Mouse (Mus musculus) gastrocnemius, adult 2 months (tissue): ENCODE measurements around the gene Cplx3. TPM values are rescaled to one million over a fixed set of nuclear protein-coding genes. Genes with fewer than 3 reads are reported as not detected.

ENCODE experiments used
- DNase-seq: peaks from one replicate; pipeline ENCODE4 v3.0.0; 2022
- H3K27ac ChIP-seq: fragments of 200-600 bp; 2 replicates; pipeline ENCODE4 v1.8.1; 2022; ENCODE audit warnings: mild to moderate bottlenecking
- H3K4me3 ChIP-seq: fragments of 200-600 bp; 2 replicates; pipeline ENCODE4 v1.8.1; 2022; ENCODE audit warnings: mild to moderate bottlenecking, moderate library complexity
- CTCF ChIP-seq: fragments of 200-600 bp; IDR thresholded peaks from 2 replicates; pipeline ENCODE4 v1.8.1; 2022; ENCODE audit warnings: antibody characterized with exemption, mild to moderate bottlenecking, moderate library complexity
- intact Hi-C: fragments of 180-260 bp; cut with DNase I; formaldehyde crosslinking; loops from one replicate; pipeline ENCODE4 v1.15.1; 2025
- total RNA-seq, 2 experiments: library from RNA; stranded (reverse); gene quantifications; 2 replicates each; pipeline ENCODE4 v1.2.3; 2021

The Cplx3 gene
- total RNA-seq, 2 experiments from 2014 or later, result not detected

DNA sequence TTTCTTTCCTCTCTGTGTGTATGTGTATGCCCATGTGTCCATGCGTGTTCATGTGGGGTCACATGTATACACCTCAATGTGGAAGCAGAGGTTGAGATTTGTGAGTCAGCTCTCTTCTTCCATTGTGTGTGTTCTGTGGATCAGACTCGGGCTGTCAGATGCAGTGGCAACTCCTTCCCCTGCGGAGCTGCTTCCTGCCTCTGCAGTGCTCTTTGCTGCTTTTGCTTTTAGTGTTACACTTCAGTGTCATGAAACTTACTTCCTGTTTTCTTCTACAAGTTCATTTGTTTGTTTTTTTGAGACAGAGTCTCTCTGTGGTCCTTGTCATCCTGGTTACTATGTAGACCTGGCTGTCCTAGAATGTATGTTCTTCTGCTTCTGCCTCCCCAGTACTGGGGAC lies 21.1 kb downstream of the Cplx3 start:
- no peak for TF ChIP-seq CTCF
- Histone ChIP-seq H3K4me3 (no peak overlapping the region), H3K27ac (no peak overlapping the region)
- no peak for DNase-seq
- intact Hi-C loops, result no loop called here

DNA sequence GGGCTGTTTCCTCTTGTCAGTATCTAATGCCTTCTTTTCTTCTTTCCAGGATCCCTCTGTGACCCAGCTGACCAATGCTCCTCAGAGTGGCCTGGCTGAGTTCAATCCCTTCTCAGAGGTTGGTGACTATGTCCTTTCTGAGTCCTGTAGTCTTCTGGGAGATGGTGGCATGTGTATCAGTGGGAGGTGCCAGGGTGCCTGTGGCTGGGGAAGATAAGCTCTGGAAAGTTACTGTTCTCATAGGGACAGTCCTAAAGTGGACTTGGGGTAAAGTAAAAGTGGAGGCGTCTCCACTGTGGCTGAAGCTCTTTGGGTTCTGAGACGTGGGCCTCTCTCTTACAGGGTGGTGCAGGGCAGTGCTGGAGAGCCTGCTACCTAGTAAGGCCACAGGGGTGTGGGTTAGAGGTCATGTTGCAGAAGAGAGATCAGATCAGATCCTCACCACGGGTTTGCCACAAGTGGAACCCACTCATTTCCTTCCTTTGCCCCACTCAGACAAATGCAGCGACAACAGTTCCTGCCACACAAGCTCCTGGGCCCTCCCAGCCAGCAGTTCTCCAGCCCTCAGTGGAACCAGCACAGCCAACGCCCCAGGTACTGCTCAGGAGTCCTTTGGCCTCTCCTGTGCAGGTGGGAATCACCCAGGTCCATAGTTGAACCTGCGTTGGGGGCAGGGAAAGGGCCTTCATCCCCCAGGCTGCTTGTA lies 28.8 kb downstream of the Cplx3 start:
- intact Hi-C loops, result no loop called here
- H3K27ac ChIP-seq, result peak overlapping the region; percentile 46
- no peak overlapping the region for H3K4me3 ChIP-seq
- DNase-seq, result no peak
- no peak for TF ChIP-seq CTCF

DNA sequence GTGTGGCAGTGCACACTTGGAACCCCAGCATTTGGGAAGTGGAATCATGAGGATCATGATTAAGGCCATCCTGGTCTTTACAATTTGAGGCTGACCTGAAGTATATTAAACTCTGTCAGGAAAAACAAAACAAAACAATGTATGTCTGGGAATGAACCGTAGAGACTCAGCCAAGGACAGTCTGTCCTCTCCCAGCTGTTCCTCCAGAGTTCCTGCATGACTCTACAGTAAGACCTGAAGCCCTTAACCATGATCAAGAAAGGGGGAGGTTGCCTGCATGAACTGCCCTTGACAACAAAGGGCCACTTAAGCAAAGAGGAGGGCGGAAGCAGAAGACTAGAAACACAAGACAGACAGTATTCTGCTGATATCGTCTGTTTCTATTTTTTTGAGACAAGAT lies 30.5 kb downstream of the Cplx3 start:
- no peak for DNase-seq
- no peak for TF ChIP-seq CTCF
- intact Hi-C loops, result no loop called here

DNA sequence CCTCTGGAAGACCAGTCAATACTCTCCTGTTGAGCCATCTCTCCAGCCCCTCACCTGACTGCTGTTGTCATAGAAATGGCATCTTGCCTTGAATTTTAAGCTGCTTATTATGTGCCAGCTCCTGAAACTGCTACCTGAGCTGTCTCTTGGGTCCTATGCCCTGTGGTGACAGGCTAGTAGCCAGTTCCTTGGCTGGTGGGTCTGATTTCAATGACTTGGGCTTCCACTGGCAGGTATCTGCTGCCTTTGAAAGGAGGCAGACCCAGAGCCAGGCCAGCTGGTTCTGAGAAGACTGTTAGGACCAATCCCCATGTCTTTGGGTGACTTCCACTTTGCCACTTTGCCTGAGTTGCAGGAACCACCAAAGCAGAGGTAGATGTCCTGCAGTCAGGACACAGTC lies 31.7 kb downstream of the Cplx3 start:
- Histone ChIP-seq H3K4me3 (no peak overlapping the region), H3K27ac (peak overlapping the region; percentile 75)
- intact Hi-C loops, result no loop called here
- no peak for TF ChIP-seq CTCF
- DNase-seq, result peak; percentile 57

More for the DNA sequence above, 30.5 kb downstream of the Cplx3 start:
- peak overlapping the region; percentile 3 for H3K27ac ChIP-seq
- no peak overlapping the region for H3K4me3 ChIP-seq

DNA sequence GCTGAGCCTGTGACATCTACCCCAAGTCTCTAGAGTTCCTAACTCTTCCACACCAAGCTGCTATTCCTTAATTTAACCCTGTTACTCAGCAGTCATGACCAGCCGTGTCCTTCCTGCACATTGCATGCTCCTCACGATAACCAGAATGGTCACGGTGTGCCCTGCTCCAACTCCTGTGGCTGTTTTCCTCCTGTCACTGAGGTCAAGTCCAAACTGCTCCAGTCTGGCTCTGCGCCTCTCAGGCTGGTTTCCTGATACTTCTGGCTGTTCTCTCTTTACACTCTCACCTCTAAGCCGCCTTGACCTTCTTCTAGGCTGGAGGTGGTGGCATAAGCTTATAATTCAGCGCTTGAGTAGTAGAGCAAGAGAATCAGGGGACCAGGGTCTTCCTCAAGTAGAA lies 37.6 kb downstream of the Cplx3 start:
- TF ChIP-seq CTCF, result no peak
- intact Hi-C loops, result no loop called here
- Histone ChIP-seq H3K27ac (peak overlapping the region; percentile 85), H3K4me3 (peak overlapping the region; percentile 29; the same call in 1 of the 2 replicates)
- DNase-seq, result peak; percentile 82

DNA sequence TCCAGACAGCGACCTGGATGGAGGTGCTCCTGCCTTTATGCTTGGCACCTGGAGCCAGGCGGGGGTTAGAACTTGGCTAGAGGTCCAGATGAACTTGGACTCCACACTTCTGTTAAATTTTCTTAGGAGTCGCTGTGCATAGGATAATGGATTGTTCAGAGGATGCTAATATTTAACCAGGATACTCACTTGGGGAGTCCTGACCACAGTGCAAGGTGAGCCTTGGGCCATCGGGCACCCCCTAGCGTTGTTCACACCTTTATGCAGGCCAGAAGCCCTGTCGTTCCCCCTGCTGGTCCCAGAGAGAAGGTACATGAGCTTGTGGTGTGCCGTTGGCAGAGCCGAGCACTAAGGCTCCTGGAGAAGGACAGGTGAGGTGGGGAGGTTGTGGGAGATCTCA lies 39.2 kb downstream of the Cplx3 start:
- no peak for DNase-seq
- TF ChIP-seq CTCF, result peak; percentile 37
- Histone ChIP-seq H3K4me3 (no peak overlapping the region), H3K27ac (peak overlapping the region; percentile 85)
- intact Hi-C loops, result no loop called here

DNA sequence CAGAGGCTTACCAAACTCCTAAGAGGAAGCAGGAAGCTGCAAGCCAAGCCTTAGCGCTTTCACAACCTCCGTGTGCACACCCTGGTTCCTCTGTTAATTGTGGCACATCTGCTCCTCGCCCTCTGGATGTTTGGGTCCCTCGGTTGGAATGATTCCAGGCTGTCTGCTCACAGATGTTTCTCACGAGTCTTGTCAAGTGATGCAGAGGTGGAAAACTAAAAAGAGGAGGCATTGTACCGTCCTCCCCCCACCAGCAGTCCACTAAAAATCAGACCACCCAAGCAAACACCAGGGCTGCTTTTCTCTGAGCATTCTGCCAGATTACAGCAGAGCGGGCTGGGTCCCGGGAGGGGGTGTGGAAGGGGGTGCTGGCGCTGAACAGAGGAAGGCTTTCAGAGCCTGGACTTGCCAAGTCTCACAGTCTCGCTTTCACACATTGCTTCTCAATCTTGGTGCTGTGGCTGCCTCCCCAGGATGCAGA lies 40.3 kb downstream of the Cplx3 start:
- intact Hi-C loops, result no loop called here
- peak overlapping the region; percentile 38 for H3K4me3 ChIP-seq
- H3K27ac ChIP-seq, result peak overlapping the region; percentile 85
- peak; percentile 62 for DNase-seq
- TF ChIP-seq CTCF, result no peak

DNA sequence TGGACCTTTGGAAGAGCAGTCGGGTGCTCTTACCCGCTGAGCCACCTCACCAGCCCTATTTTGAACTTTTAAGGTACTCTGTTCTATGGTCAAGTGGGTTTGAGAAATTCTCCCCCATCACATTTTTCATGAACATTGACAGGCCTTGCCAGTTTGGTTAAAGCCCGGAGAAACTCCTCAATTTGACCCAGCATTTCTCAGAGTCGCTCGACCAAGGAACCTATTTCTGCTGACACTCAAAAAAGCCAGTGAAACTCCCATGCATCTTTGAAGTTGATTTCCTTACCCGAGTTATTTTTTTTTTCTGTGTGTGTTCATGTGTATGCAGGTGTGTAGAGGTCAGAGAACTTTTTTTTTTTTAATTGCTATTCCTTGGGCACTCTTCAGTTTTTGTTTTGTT lies 41.5 kb downstream of the Cplx3 start:
- intact Hi-C loops, result no loop called here
- no peak for TF ChIP-seq CTCF
- DNase-seq, result no peak

DNA sequence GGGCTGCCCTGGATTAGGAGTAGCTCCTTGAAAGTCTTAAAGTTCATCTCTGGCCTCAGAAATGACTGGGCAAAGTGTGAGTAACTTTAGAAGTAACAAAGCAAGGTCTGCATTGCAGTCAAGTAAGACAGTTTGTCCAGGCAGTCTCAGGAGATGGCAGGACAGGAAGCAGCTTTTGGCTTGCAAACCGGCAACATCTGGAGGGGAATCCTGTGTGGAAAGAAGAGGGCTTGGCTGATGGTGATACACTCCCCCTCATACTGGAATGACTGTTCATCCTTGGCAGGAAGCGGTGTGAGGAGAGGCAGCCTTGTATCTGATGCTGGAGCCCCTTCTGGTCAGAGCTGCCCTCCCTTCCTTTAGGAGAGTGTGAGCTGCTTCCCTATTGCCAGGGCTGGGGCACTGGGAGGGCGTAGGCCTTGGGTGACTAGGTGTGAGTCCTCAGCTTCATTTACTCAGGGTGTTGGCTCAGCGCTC lies 43.1 kb downstream of the Cplx3 start:
- no peak for TF ChIP-seq CTCF
- DNase-seq, result peak; percentile 67
- intact Hi-C loops, result loop anchor here (1.0 to 2.0 kb wide), 2 partner anchors 14 to 40 kb away; no protein-coding TSS in a partner anchor
- Histone ChIP-seq H3K4me3 (peak overlapping the region; percentile 85), H3K27ac (peak overlapping the region; percentile 97)

More for the DNA sequence above, 41.5 kb downstream of the Cplx3 start:
- no peak overlapping the region for H3K4me3 ChIP-seq
- peak overlapping the region; percentile 85 for H3K27ac ChIP-seq

DNA sequence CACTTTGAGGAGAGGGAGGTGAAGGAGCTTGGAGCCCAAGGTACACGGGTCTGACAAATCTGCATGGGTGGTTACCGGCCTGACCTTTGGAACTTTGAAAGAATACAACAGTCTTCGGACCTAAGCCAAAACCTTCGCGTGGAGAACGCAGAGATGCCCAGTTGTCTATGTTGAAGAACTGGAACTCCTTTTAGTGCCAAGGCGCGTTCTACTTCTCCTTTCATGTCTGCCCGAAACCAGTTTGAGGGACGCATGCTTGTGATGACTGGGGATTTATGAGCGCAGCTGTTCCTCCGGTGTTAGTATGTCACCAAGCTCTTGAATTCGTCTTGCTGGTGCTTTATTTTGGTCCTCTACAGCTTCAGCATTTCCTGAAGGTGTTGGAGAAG lies 44.4 kb downstream of the Cplx3 start:
- TF ChIP-seq CTCF, result no peak
- H3K27ac ChIP-seq, result peak overlapping the region; percentile 97
- DNase-seq, result peak; percentile 71
- intact Hi-C loops, result loop anchor here (2.0 kb wide), 1 partner anchor 13 kb away; no protein-coding TSS in a partner anchor
- H3K4me3 ChIP-seq, result peak overlapping the region; percentile 85

DNA sequence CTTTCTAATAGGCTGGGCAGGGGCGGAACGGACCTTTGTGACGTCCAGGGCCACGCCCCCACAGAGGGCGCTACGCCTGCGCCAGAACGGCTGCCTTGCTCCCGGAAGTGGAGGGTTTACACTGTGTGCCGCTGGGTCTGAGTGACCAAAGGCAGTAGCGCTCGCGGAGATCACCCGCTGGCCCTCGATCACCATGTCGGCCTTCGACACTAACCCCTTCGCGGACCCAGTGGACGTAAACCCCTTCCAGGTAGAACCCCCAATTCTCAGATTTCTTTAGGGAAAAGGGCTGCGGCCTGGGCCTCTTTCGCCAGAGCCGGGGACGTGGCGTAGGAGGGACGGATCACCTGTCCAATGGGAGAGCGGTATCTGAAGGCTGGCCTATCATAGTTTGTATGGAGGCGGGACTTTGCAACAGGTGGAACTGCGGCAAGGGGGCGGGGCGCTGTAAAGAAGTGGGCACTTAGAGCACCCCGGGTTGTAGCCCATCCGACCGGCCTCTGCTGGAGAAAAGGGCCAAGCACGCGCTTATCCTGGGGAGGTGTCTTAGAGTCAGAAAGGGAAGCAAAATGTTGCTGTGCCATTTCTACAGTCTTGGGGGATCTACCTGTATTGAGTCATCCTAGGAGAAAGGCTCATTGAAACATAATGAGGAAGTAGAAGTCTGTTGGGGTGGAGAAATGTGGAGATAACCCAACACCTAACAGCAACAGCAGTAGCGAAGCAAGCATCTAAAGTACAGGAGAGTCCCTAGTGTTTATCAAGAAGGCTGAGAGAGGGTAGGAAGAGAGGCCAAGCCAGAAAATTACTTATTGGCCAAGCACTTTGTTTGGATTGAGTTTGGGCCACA lies 45.0 kb downstream of the Cplx3 start, which contains the start of gene Scamp2:
Scamp2 (plus strand) TSS at position 83 of the 850 bp plus-strand sequence.
- DNase-seq, result peak; percentile 96
- H3K27ac ChIP-seq, result peak within 1 kb of the TSS; percentile 97
- intact Hi-C loops, result no loop called here
- peak; percentile 29 for TF ChIP-seq CTCF
- H3K4me3 ChIP-seq, result peak within 1 kb of the TSS; percentile 85

DNA sequence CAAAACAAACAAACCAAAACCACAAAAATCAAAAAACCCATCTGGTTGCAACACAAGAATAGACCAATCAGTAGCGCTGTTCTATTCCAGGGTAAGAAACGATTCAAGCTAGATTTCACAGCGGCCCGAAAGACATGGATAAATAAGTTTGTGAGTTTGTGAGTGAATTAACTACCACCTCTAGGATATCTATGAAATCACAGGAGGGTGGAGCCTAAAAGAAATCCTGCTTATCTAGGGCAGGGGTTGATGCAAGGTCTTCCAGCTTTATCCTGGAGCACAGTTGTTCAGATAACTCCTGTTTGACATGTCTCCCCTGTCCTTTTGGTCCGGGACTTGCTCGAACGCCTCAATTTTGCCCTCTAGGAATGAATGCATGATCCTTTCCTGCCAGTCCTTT lies 45.8 kb downstream of the Cplx3 start:
- TF ChIP-seq CTCF, result no peak
- H3K27ac ChIP-seq, result peak overlapping the region; percentile 97
- peak overlapping the region; percentile 85 for H3K4me3 ChIP-seq
- DNase-seq, result no peak
- intact Hi-C loops, result no loop called here

DNA sequence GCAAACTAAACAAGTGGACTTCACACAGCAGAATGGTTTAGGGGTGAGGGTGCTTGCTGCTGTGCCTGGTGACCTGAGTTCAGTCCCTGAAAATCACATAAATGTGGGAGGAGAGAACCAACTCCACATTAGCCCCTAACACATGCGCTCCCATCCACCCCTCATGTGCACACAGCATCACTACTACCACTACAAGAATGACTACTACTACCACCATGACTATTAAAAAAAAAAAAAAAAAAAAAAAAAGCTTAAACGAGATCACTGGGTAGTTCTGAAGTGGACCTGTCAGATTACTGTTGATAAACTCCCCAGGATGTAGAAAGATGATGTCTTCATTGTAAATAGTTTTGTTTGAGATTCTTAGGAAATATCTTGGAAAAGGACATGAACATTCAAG lies 46.5 kb downstream of the Cplx3 start:
- no peak for DNase-seq
- TF ChIP-seq CTCF, result no peak
- no peak overlapping the region for H3K4me3 ChIP-seq
- intact Hi-C loops, result no loop called here
- no peak overlapping the region for H3K27ac ChIP-seq
